Mouse (Mus musculus): ENCODE measurements around the gene Esrrg. TPM values are rescaled to one million over a fixed set of nuclear protein-coding genes. Genes with fewer than 3 reads are reported as not detected.

Gene Esrrg
- polyA plus RNA-seq, 1 experiment from 2014 or later = 10.7 TPM

- WGBS = 89% methylated on average over 1 of the region's 1 CpGs
- no peak for ATAC-seq (ENCODE audit: insufficient read depth, low FRiP score)
- no peak overlapping the region for H3K4me3 ChIP-seq (replicated peaks; ENCODE audit: low read length)
- no peak overlapping the region for H3K27ac ChIP-seq (ENCODE audit: low read length)
- no peaks in the 10 kb centered on the region for H3K27me3 ChIP-seq (ENCODE audit: control insufficient read depth, insufficient read depth, low read length)
- no peak overlapping the region for H3K4me2 ChIP-seq (ENCODE audit: low read depth, low read length)
- H3K36me3 ChIP-seq (ENCODE audit: control insufficient read depth, insufficient read depth, low read length) = no peaks in the 10 kb centered on the region
- no peak overlapping the region for H3K9ac ChIP-seq (ENCODE audit: low read length)
- H3K4me1 ChIP-seq (ENCODE audit: control insufficient read depth, insufficient read depth, low read length) = no peaks in the 10 kb centered on the region
- H3K9me3 ChIP-seq (replicated peaks; ENCODE audit: control insufficient read depth, low read length) = no peaks in the 10 kb centered on the region
Observed at GRCm38 (mm10) chr1:188209025-188209424, 600.4 kb downstream of the Esrrg start.

GRCm38 (mm10) chr1:188214885-188215611 is 606.5 kb downstream of the Esrrg start:
- no peak for ATAC-seq (ENCODE audit: insufficient read depth, low FRiP score)
- no peak overlapping the region for H3K4me3 ChIP-seq (replicated peaks; ENCODE audit: low read length)
- no peak overlapping the region for H3K9ac ChIP-seq (ENCODE audit: low read length)
- no peaks in the 10 kb centered on the region for H3K4me1 ChIP-seq (ENCODE audit: control insufficient read depth, insufficient read depth, low read length)
- no peaks in the 10 kb centered on the region for H3K36me3 ChIP-seq (ENCODE audit: control insufficient read depth, insufficient read depth, low read length)
- 65% methylated on average over 10 of the region's 10 CpGs for WGBS
- H3K27ac ChIP-seq (ENCODE audit: low read length) = no peak overlapping the region
- H3K27me3 ChIP-seq (ENCODE audit: control insufficient read depth, insufficient read depth, low read length) = no peaks in the 10 kb centered on the region
- no peaks in the 10 kb centered on the region for H3K9me3 ChIP-seq (replicated peaks; ENCODE audit: control insufficient read depth, low read length)
- H3K4me2 ChIP-seq (ENCODE audit: low read depth, low read length) = no peak overlapping the region

- no peak overlapping the region for H3K9ac ChIP-seq (ENCODE audit: low read length)
- no peak for ATAC-seq (ENCODE audit: insufficient read depth, low FRiP score)
- H3K27ac ChIP-seq (ENCODE audit: low read length) = no peak overlapping the region
- H3K4me3 ChIP-seq (replicated peaks; ENCODE audit: low read length) = no peak overlapping the region
- no peaks in the 10 kb centered on the region for H3K4me1 ChIP-seq (ENCODE audit: control insufficient read depth, insufficient read depth, low read length)
- no peaks in the 10 kb centered on the region for H3K9me3 ChIP-seq (replicated peaks; ENCODE audit: control insufficient read depth, low read length)
- no peak overlapping the region for H3K4me2 ChIP-seq (ENCODE audit: low read depth, low read length)
- WGBS = 77% methylated on average over 4 of the region's 4 CpGs
- H3K27me3 ChIP-seq (ENCODE audit: control insufficient read depth, insufficient read depth, low read length) = no peaks in the 10 kb centered on the region
- H3K36me3 ChIP-seq (ENCODE audit: control insufficient read depth, insufficient read depth, low read length) = no peaks in the 10 kb centered on the region
Observed at GRCm38 (mm10) chr1:188221226-188221792, 612.7 kb downstream of the Esrrg start.

GRCm38 (mm10) chr1:188233036-188233724 is 624.6 kb downstream of the Esrrg start:
- no peak overlapping the region for H3K27ac ChIP-seq (ENCODE audit: low read length)
- WGBS = 82% methylated on average over 5 of the region's 5 CpGs
- no peaks in the 10 kb centered on the region for H3K4me1 ChIP-seq (ENCODE audit: control insufficient read depth, insufficient read depth, low read length)
- H3K4me2 ChIP-seq (ENCODE audit: low read depth, low read length) = no peak overlapping the region
- no peak overlapping the region for H3K4me3 ChIP-seq (replicated peaks; ENCODE audit: low read length)
- no peaks in the 10 kb centered on the region for H3K36me3 ChIP-seq (ENCODE audit: control insufficient read depth, insufficient read depth, low read length)
- no peaks in the 10 kb centered on the region for H3K9me3 ChIP-seq (replicated peaks; ENCODE audit: control insufficient read depth, low read length)
- no peak overlapping the region for H3K9ac ChIP-seq (ENCODE audit: low read length)
- no peak for ATAC-seq (ENCODE audit: insufficient read depth, low FRiP score)
- no peaks in the 10 kb centered on the region for H3K27me3 ChIP-seq (ENCODE audit: control insufficient read depth, insufficient read depth, low read length)

- H3K4me1 ChIP-seq (ENCODE audit: control insufficient read depth, insufficient read depth, low read length) = no peaks in the 10 kb centered on the region
- H3K27me3 ChIP-seq (ENCODE audit: control insufficient read depth, insufficient read depth, low read length) = no peaks in the 10 kb centered on the region
- H3K9me3 ChIP-seq (replicated peaks; ENCODE audit: control insufficient read depth, low read length) = no peaks in the 10 kb centered on the region
- no peak overlapping the region for H3K27ac ChIP-seq (ENCODE audit: low read length)
- no peak overlapping the region for H3K9ac ChIP-seq (ENCODE audit: low read length)
- no peaks in the 10 kb centered on the region for H3K36me3 ChIP-seq (ENCODE audit: control insufficient read depth, insufficient read depth, low read length)
- no peak for ATAC-seq (ENCODE audit: insufficient read depth, low FRiP score)
- H3K4me3 ChIP-seq (replicated peaks; ENCODE audit: low read length) = no peak overlapping the region
- H3K4me2 ChIP-seq (ENCODE audit: low read depth, low read length) = no peak overlapping the region
Observed at GRCm38 (mm10) chr1:188238636-188239035, 630.0 kb downstream of the Esrrg start.

- no peak overlapping the region for H3K27ac ChIP-seq (ENCODE audit: low read length)
- no peaks in the 10 kb centered on the region for H3K27me3 ChIP-seq (ENCODE audit: control insufficient read depth, insufficient read depth, low read length)
- no peak overlapping the region for H3K4me2 ChIP-seq (ENCODE audit: low read depth, low read length)
- 85% methylated on average over 10 of the region's 10 CpGs for WGBS
- no peak for ATAC-seq (ENCODE audit: insufficient read depth, low FRiP score)
- no peak overlapping the region for H3K4me3 ChIP-seq (replicated peaks; ENCODE audit: low read length)
- no peaks in the 10 kb centered on the region for H3K9me3 ChIP-seq (replicated peaks; ENCODE audit: control insufficient read depth, low read length)
- H3K36me3 ChIP-seq (ENCODE audit: control insufficient read depth, insufficient read depth, low read length) = no peaks in the 10 kb centered on the region
- no peaks in the 10 kb centered on the region for H3K4me1 ChIP-seq (ENCODE audit: control insufficient read depth, insufficient read depth, low read length)
- H3K9ac ChIP-seq (ENCODE audit: low read length) = no peak overlapping the region
Observed at GRCm38 (mm10) chr1:188241766-188242165, 633.2 kb downstream of the Esrrg start.

- Histone ChIP-seq H3K27me3 (ENCODE audit: control insufficient read depth, insufficient read depth, low read length) (no peaks in the 10 kb centered on the region), H3K9me3 (replicated peaks; ENCODE audit: control insufficient read depth, low read length) (no peaks in the 10 kb centered on the region), H3K9ac (ENCODE audit: low read length) (no peak overlapping the region), H3K4me1 (ENCODE audit: control insufficient read depth, insufficient read depth, low read length) (no peaks in the 10 kb centered on the region), H3K4me3 (replicated peaks; ENCODE audit: low read length) (no peak overlapping the region), H3K36me3 (ENCODE audit: control insufficient read depth, insufficient read depth, low read length) (no peaks in the 10 kb centered on the region), H3K27ac (ENCODE audit: low read length) (no peak overlapping the region), H3K4me2 (ENCODE audit: low read depth, low read length) (no peak overlapping the region)
- WGBS = 73% methylated on average over 7 of the region's 7 CpGs
- ATAC-seq (ENCODE audit: insufficient read depth, low FRiP score) = no peak
Observed at GRCm38 (mm10) chr1:188257500-188257899, 648.9 kb downstream of the Esrrg start.

- Histone ChIP-seq H3K4me2 (ENCODE audit: low read depth, low read length) (no peak overlapping the region), H3K27me3 (ENCODE audit: control insufficient read depth, insufficient read depth, low read length) (no peaks in the 10 kb centered on the region), H3K4me1 (ENCODE audit: control insufficient read depth, insufficient read depth, low read length) (no peaks in the 10 kb centered on the region), H3K4me3 (replicated peaks; ENCODE audit: low read length) (no peak overlapping the region), H3K27ac (ENCODE audit: low read length) (no peak overlapping the region), H3K9me3 (replicated peaks; ENCODE audit: control insufficient read depth, low read length) (no peaks in the 10 kb centered on the region), H3K36me3 (ENCODE audit: control insufficient read depth, insufficient read depth, low read length) (no peaks in the 10 kb centered on the region), H3K9ac (ENCODE audit: low read length) (no peak overlapping the region)
- WGBS = 71% methylated on average over 6 of the region's 6 CpGs
- ATAC-seq (ENCODE audit: insufficient read depth, low FRiP score) = no peak
Observed at GRCm38 (mm10) chr1:188260259-188261107, 651.9 kb downstream of the Esrrg start.

Data from stomach, embryonic 16.5 days (tissue).